Mouse (Mus musculus) liver, adult 2 months (tissue): ENCODE results near the gene Hmgn1. TPM values are rescaled to one million over a fixed set of nuclear protein-coding genes. Genes with fewer than 3 reads are reported as not detected.

Experiments used
- DNase-seq: peaks from one replicate; pipeline ENCODE4 v3.0.0-alpha.2; 2011; ENCODE audit warnings: low read depth, low spot score; ENCODE audit errors: extremely low read depth
- H3K27ac ChIP-seq: fragments of 200-500 bp; replicated peaks from 2 replicates; pipeline ENCODE4 v1.5.1; 2012; ENCODE audit warnings: low read depth, mild to moderate bottlenecking, control low read depth, inconsistent platforms, low read length; ENCODE audit not compliant: insufficient read depth
- H3K27me3 ChIP-seq: fragments of 200-500 bp; 2 replicates; pipeline ENCODE4 v1.6.1; 2012; ENCODE audit warnings: mild to moderate bottlenecking, moderate library complexity, low read length, inconsistent platforms; ENCODE audit not compliant: control insufficient read depth, insufficient read depth
- H3K36me3 ChIP-seq: fragments of 200-500 bp; 2 replicates; pipeline ENCODE4 v1.6.1; 2012; ENCODE audit warnings: low read length, inconsistent platforms; ENCODE audit not compliant: control insufficient read depth, insufficient read depth
- H3K4me1 ChIP-seq: fragments of 200-500 bp; 2 replicates; pipeline ENCODE4 v1.6.1; 2011; ENCODE audit warnings: low read length; ENCODE audit not compliant: control insufficient read depth, insufficient read depth
- H3K4me3 ChIP-seq: fragments of 200-500 bp; 2 replicates; pipeline ENCODE4 v1.5.1; 2011; ENCODE audit warnings: low read depth, mild to moderate bottlenecking, control low read depth, low read length, moderate library complexity; ENCODE audit not compliant: insufficient read depth
- H3K79me2 ChIP-seq: fragments of 200-500 bp; 2 replicates; pipeline ENCODE4 v1.6.1; 2012; ENCODE audit warnings: inconsistent platforms, mild to moderate bottlenecking, low read length, moderate library complexity; ENCODE audit not compliant: control insufficient read depth, insufficient read depth
- H3K9ac ChIP-seq: fragments of 200-500 bp; 2 replicates; pipeline ENCODE4 v1.6.1; 2012; ENCODE audit warnings: low read depth, mild to moderate bottlenecking, control low read depth, inconsistent platforms, low read length
- CTCF ChIP-seq: fragments of 200-500 bp; IDR thresholded peaks from 2 replicates; pipeline ENCODE4 v1.5.1; 2011; ENCODE audit warnings: low read depth, low read length, control low read depth
- POLR2A ChIP-seq: fragments of 200-500 bp; IDR thresholded peaks from 2 replicates; pipeline ENCODE4 v1.6.1; 2011; ENCODE audit warnings: low read length, control low read depth; ENCODE audit not compliant: insufficient read depth; ENCODE audit errors: extremely low read depth
- WGBS: fragments of 180-500 bp; shearing (Covaris S2); methylation state at CpG from one replicate; pipeline ENCODE4 v1.1.7; 2018; 5-methylcytosine and 5-hydroxymethylcytosine counted together
- polyA plus RNA-seq: library from polyadenylated mRNA; depleted of rRNA; stranded (reverse); fragments of >200 nt; gene quantifications from 2 replicates; pipeline ENCODE4 v1.2.3, GENCODE M21; 2012; rRNA removed
- total RNA-seq: library from RNA; depleted of rRNA; stranded (reverse); fragments of >200 nt; gene quantifications from 2 replicates; pipeline ENCODE4 v1.2.3, GENCODE M21; 2014; rRNA removed

The Hmgn1 gene
- 43.9 and 48.3 TPM in 2 replicates for total RNA-seq
- 11.4 and 15.0 TPM in 2 replicates for polyA plus RNA-seq

DNA sequence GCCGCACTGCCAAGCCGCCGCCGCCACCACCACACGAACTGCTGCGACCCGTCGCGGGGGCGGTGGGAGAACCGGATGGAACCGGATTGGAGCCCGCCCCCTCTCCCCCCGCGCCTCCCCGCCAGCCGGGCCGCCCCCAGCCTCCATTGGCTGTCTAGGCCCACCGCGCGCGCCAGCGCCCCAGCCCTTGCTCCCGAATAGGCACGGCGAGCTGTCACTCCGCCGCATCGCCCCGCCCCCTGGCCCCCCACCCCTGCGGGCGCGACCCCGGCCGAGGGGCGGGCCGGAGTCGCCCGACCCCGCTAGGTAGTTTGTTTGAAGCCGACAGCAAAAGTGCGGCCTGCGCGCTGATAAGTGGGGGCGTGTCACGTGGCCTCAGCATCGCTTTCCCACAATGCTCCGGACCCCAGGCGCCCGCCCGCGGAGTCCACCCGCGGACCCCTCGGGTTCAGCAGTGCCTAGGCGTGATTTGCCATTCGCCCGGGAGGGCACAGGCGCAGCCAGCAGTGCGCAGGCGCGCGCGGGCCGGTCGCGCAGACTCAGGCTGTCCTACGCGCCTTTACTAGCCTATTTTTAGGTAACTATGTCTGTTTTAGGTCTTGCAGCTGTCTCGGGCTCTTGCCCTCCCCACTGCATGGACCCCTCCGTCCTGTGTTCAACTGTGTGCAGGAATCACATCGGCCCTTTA is at the start of gene Hmgn1:
TSS of gene Hmgn1 (minus strand) at position 73 of the 688 bp plus-strand sequence.
- Histone ChIP-seq H3K4me3 (peak within 1 kb of the TSS; percentile 60), H3K9ac (peak within 1 kb of the TSS; percentile 73), H3K36me3 (peaks cover 14% of the 10 kb centered on the region), H3K27ac (peak within 1 kb of the TSS; percentile 69), H3K79me2 (no peaks in the 10 kb centered on the region), H3K4me1 (peaks cover 2% of the 10 kb centered on the region), H3K27me3 (no peaks in the 10 kb centered on the region)
- peak; percentile 88 for TF ChIP-seq POLR2A
- no peak for TF ChIP-seq CTCF
- WGBS = under 1% methylated on average over 59 of the region's 72 CpGs
- peak; percentile 84 for DNase-seq

DNA sequence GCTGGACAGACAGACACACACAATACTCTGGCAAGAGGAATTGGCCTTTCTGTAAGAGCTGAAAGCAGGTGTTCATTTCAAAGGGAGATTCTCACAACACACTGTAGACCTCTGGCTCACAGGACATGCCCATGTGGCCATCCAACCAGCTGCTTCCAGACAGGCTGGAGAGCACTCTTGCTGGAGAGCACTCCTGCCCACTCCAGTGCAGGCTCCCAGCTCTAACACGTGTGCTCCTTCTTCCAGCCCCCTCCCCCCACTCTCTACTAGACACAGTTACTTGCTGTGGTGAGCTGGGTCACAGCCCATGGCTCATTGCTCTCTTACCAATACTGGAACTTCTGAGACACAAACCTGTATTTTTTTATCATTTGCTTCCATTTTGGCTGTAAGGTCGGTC is 47.9 kb upstream of the Hmgn1 start:
- Histone ChIP-seq H3K9ac (no peak overlapping the region), H3K36me3 (no peaks in the 10 kb centered on the region), H3K27me3 (no peaks in the 10 kb centered on the region), H3K4me1 (no peaks in the 10 kb centered on the region), H3K79me2 (no peaks in the 10 kb centered on the region), H3K27ac (no peak overlapping the region), H3K4me3 (no peak overlapping the region)
- DNase-seq = no peak
- TF ChIP-seq CTCF (no peak), POLR2A (no peak)
- WGBS = 52% methylated on average over 2 of the region's 2 CpGs

DNA sequence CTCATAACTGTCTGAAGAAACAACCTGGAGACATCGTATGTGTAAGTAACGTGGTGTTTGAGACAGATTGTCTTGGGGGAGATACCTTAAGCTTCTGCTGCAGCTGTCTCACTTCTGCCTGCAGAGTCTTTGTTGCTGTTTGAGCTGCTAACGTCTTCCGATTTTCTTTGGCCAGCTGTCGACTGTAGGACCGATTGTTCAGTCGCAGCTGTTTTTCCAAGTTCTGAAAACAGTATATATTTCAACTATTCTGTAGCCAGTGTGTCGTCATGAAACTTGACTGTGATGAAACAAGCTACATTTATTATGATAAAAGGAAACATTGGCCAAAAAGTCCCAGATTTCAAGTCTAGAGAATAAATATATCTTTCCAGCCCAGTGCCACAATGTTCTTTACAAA is 46.1 kb upstream of the Hmgn1 start:
- H3K4me1 ChIP-seq = no peaks in the 10 kb centered on the region
- H3K27me3 ChIP-seq = no peaks in the 10 kb centered on the region
- H3K9ac ChIP-seq = no peak overlapping the region
- H3K27ac ChIP-seq = no peak overlapping the region
- H3K4me3 ChIP-seq = no peak overlapping the region
- H3K79me2 ChIP-seq = no peaks in the 10 kb centered on the region
- TF ChIP-seq CTCF = no peak
- TF ChIP-seq POLR2A = no peak
- WGBS = 88% methylated on average over 8 of the region's 8 CpGs
- H3K36me3 ChIP-seq = no peaks in the 10 kb centered on the region
- DNase-seq = no peak

DNA sequence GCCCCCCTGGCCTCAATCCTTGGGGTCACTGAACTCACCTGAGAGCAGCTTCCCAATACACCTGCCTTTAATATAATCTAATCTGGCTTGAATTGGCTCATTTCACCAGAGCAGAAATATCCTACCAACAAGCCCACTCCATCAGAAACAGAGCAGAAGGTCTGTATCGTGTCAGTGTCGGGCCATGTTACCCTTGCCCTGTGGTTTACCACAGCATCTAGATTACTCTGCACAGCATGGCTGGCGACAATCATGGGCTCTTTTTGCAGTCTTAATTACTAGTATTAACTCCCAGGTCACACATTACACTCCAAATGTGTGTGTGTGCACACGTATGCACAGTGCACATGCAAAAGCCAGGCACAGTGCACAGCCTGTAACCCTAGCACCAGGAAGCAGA is 41.3 kb upstream of the Hmgn1 start:
- no peak overlapping the region for H3K27ac ChIP-seq
- H3K36me3 ChIP-seq = no peaks in the 10 kb centered on the region
- TF ChIP-seq POLR2A (no peak), CTCF (no peak)
- H3K4me3 ChIP-seq = no peak overlapping the region
- no peaks in the 10 kb centered on the region for H3K27me3 ChIP-seq
- WGBS = 88% methylated on average over 4 of the region's 4 CpGs
- no peaks in the 10 kb centered on the region for H3K79me2 ChIP-seq
- H3K4me1 ChIP-seq = no peaks in the 10 kb centered on the region
- H3K9ac ChIP-seq = no peak overlapping the region
- DNase-seq = no peak

DNA sequence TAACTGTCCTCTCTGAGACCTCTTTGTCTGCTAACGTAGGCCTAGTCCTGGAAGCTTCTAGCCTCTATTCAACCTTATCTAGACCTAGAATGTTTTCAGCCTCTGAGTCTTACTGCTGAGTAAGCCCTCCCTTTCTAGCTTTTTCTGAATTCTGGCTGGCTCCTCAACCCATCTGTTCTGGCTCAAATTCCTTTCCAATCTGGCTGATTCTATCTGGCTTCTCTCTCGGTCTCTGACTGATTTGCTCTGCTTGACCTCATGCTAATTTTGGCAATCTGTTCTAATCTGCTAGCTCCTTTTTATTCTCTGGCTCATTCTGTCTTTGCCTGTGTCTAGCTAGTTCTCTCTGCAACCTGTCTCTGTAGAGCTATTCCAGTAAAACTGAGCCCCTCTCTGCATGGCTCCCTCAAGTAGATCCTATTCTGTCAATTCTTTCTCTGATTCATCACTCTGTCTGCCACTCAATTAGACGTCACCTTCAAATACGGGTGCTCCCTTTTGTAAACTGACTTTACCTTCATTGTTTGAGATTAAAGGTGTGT is 38.3 kb upstream of the Hmgn1 start:
- H3K27me3 ChIP-seq = no peaks in the 10 kb centered on the region
- H3K27ac ChIP-seq = no peak overlapping the region
- H3K36me3 ChIP-seq = no peaks in the 10 kb centered on the region
- no peaks in the 10 kb centered on the region for H3K79me2 ChIP-seq
- WGBS = 77% methylated on average over 4 of the region's 4 CpGs
- no peak overlapping the region for H3K4me3 ChIP-seq
- no peaks in the 10 kb centered on the region for H3K4me1 ChIP-seq
- no peak for TF ChIP-seq POLR2A
- TF ChIP-seq CTCF = no peak
- no peak overlapping the region for H3K9ac ChIP-seq
- DNase-seq = no peak

DNA sequence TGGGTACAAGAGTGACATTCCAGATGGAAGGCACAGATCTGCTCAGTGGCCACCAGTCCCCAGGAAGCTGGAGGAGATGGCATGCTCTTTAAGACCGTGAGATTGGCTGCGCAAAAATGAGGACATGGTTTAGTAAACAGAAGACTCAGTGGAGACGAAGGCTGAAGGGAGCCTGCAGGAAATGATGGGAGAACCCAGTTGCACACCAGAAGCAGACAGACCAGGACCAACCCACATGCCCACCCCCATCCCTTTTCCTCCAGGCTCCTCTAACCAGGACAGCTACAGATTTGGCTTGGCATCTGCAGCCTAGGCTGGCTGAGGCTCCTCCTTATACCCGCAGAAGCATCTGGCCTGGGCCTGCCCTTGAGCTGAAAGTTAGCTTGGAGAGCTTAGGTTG is 33.8 kb upstream of the Hmgn1 start:
- 90% methylated on average over 4 of the region's 4 CpGs for WGBS
- no peak overlapping the region for H3K9ac ChIP-seq
- H3K27ac ChIP-seq = no peak overlapping the region
- TF ChIP-seq POLR2A = no peak
- TF ChIP-seq CTCF = no peak
- peaks cover 3% of the 10 kb centered on the region; the same call in 1 of the 2 replicates for H3K27me3 ChIP-seq
- no peaks in the 10 kb centered on the region for H3K36me3 ChIP-seq
- DNase-seq = no peak
- no peaks in the 10 kb centered on the region for H3K4me1 ChIP-seq
- no peak overlapping the region for H3K4me3 ChIP-seq
- no peaks in the 10 kb centered on the region for H3K79me2 ChIP-seq
